Mouse (Mus musculus) liver, embryonic 14.5 days (tissue): ENCODE measurements around the gene Atp8a1.

Experiments used
- CTCF ChIP-seq: IDR thresholded peaks from 2 replicates; pipeline ENCODE4 v1.5.1; 2016; ENCODE audit warnings: antibody characterized with exemption, low read depth, control low read depth
- EP300 ChIP-seq: IDR thresholded peaks from 2 replicates; pipeline ENCODE4 v1.6.1; 2016; ENCODE audit warnings: antibody characterized with exemption, low read depth

DNA sequence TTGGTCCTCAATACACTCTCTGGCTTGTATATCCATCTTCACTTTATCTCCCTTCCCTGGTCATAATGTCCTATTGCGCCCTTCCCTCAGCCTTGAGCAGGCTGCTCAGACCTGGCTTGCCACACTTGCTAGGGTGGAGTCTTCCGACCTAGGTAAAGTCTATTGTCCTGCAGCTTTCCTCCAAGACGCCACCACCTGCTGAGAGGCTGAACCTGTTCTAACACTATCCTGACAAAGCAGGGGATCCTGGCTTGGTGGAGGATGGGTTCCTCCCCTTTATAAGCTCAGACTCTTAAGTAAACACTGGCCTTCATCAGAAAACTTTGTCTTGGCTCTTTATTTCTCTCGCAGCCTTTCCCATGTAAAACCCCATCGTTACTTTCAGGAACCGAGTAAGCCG, 47.4 kb downstream of the Atp8a1 start:
- no peak for TF ChIP-seq CTCF
- no peak for TF ChIP-seq EP300
